Mouse (Mus musculus): ENCODE measurements around the gene Suclg1.

- TF ChIP-seq CTCF (IDR thresholded peaks at IDR 0.05) = no peak
- no peak for TF ChIP-seq EP300 (IDR thresholded peaks at IDR 0.05)
Observed at GRCm38 (mm10) chr6:73260110-73260509, 11.9 kb downstream of the Suclg1 start.
